Mouse (Mus musculus) intestine, postnatal 0 days (tissue): Measurements from ENCODE around the gene Olfr736. TPM values are rescaled to one million over a fixed set of nuclear protein-coding genes. Genes with fewer than 3 reads are reported as not detected.

Experiments
- ATAC-seq: fragments of 200-750 bp; cut with Nextera tagmentation; 2 replicates; pipeline ENCODE4 v1.8.0; 2017; ENCODE audit warnings: mild to moderate bottlenecking, moderate TSS enrichment, moderate library complexity
- H3K27ac ChIP-seq: fragments of 300-500 bp; sonication (generic); 2 replicates; pipeline ENCODE4 v1.5.1; 2014; ENCODE audit warnings: mild to moderate bottlenecking, low read depth, low read length, moderate library complexity
- H3K27me3 ChIP-seq: fragments of 300-500 bp; sonication (generic); replicated peaks from 2 replicates; pipeline ENCODE4 v1.6.1; 2014; ENCODE audit warnings: low read length, mixed read lengths; ENCODE audit not compliant: control insufficient read depth, insufficient read depth
- H3K36me3 ChIP-seq: fragments of 300-500 bp; sonication (generic); 2 replicates; pipeline ENCODE4 v1.6.1; 2014; ENCODE audit warnings: mild to moderate bottlenecking, moderate library complexity; ENCODE audit not compliant: control insufficient read depth, insufficient read depth
- H3K4me1 ChIP-seq: fragments of 300-500 bp; sonication (generic); replicated peaks from 2 replicates; pipeline ENCODE4 v1.6.1; 2014; ENCODE audit warnings: antibody characterized with exemption, low read length, mixed read lengths; ENCODE audit not compliant: control insufficient read depth, insufficient read depth
- H3K4me2 ChIP-seq: fragments of 300-500 bp; sonication (generic); replicated peaks from 2 replicates; pipeline ENCODE4 v1.6.1; 2014; ENCODE audit warnings: low read depth, mild to moderate bottlenecking, moderate library complexity
- H3K4me3 ChIP-seq: fragments of 300-500 bp; sonication (generic); 2 replicates; pipeline ENCODE4 v1.5.1; 2014; ENCODE audit warnings: low read depth, low read length
- H3K9ac ChIP-seq: fragments of 300-500 bp; sonication (generic); 2 replicates; pipeline ENCODE4 v1.6.1; 2014; ENCODE audit warnings: mild to moderate bottlenecking, low read depth, low read length
- H3K9me3 ChIP-seq: fragments of 300-500 bp; sonication (generic); 2 replicates; pipeline ENCODE4 v1.6.1; 2016; ENCODE audit warnings: mixed run types; ENCODE audit not compliant: control insufficient read depth
- CTCF ChIP-seq: sonication (generic); IDR thresholded peaks from 2 replicates; pipeline ENCODE4 v1.5.1; 2016; ENCODE audit warnings: low read depth, mild to moderate bottlenecking, control low read depth, antibody characterized with exemption, moderate library complexity
- WGBS: fragments of 180-500 bp; shearing (Covaris S2); extraction: QIAGEN DNeasy Blood & Tissue Kit; methylation state at CpG from one replicate; pipeline ENCODE4 v1.1.7; 2014; 5-methylcytosine and 5-hydroxymethylcytosine counted together
- polyA plus RNA-seq: library from polyadenylated mRNA; unstranded; fragments of >200 nt; fragmentation: Nextera tagmentation; extraction: Ambion mirVana; gene quantifications from 2 replicates; pipeline ENCODE4 v1.2.1, GENCODE M21; 2015

Olfr736 gene
- polyA plus RNA-seq, 1 experiment from 2014 or later, result not detected

DNA sequence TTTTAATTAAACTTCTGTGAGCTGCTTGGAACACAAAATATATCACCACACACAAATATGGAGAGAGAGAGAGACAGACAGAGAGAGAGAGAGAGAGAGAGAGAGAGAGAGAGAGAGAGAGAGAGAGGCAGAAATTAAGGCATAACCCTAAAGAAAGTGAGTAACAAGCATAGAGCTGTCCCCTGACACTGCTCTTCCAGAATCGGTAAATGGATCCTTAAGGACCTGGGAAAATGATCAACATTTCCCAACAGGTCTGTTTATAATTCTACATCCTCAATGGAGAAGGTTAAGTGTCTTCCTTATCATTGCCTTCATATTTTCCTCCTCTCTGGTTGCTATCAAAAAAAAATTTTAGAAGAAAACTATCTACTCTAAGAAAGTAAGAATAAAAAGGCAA, 26.3 kb downstream of the Olfr736 start, which contains the start of gene Olfr738:
Gene Olfr738, plus strand, starts transcription at position 301 of the 400 bp plus-strand sequence.
- no peaks in the 10 kb centered on the region for H3K36me3 ChIP-seq
- 68% methylated on average over 1 of the region's 1 CpGs for WGBS
- no peaks in the 10 kb centered on the region for H3K4me1 ChIP-seq
- H3K27ac ChIP-seq, result no peak within 1 kb of the TSS
- TF ChIP-seq CTCF, result no peak
- H3K9me3 ChIP-seq, result no peaks in the 10 kb centered on the region
- no peak for ATAC-seq
- no peak within 1 kb of the TSS for H3K4me3 ChIP-seq
- no peak within 1 kb of the TSS for H3K9ac ChIP-seq
- no peak within 1 kb of the TSS for H3K4me2 ChIP-seq
- H3K27me3 ChIP-seq, result no peaks in the 10 kb centered on the region

DNA sequence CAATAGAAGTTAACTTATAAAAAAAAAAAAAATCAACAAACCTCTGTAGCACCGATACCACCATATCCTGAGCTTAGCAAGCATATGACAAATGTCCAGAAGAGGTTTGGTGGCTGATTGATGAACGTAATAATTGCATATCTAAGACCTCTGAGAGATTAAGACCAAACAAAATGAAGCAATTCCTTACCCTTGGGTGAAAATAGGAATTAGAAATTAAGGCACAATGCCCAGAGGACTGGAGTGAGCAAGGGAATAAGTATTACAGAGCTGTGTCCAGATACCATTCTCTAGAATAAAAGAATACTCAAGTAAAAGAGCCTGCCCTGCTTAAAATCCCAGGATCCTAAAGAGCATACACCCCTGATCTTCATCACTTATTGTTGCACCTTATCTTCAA, 37.4 kb downstream of the Olfr736 start, which contains the start of gene Olfr739:
Gene Olfr739, plus strand, starts transcription at position 301 of the 400 bp plus-strand sequence.
- no peak within 1 kb of the TSS for H3K4me3 ChIP-seq
- H3K4me2 ChIP-seq, result no peak within 1 kb of the TSS
- ATAC-seq, result no peak
- no peaks in the 10 kb centered on the region for H3K9me3 ChIP-seq
- 57% methylated on average over 2 of the region's 2 CpGs for WGBS
- H3K27me3 ChIP-seq, result no peaks in the 10 kb centered on the region
- no peaks in the 10 kb centered on the region for H3K4me1 ChIP-seq
- no peak for TF ChIP-seq CTCF
- no peak within 1 kb of the TSS for H3K9ac ChIP-seq
- no peaks in the 10 kb centered on the region for H3K36me3 ChIP-seq
- H3K27ac ChIP-seq, result no peak within 1 kb of the TSS

Other genes with a start within 250 kb of the Olfr736 start
- gene Olfr728, start 238.5 kb upstream of the Olfr736 start, polyA plus RNA-seq, result not detected in 2 replicates
- gene Olfr729, start 228.3 kb upstream of the Olfr736 start, polyA plus RNA-seq, result not detected in 2 replicates
- not detected in 2 replicates for gene Olfr730, start 193.0 kb upstream of the Olfr736 start, polyA plus RNA-seq
- gene Olfr731, start 139.3 kb upstream of the Olfr736 start, polyA plus RNA-seq, result not detected in 2 replicates
- not detected in 2 replicates for gene Olfr732, start 97.0 kb upstream of the Olfr736 start, polyA plus RNA-seq
- gene Olfr733, start 79.6 kb upstream of the Olfr736 start, polyA plus RNA-seq, result not detected in 2 replicates
- gene Olfr734, start 54.4 kb upstream of the Olfr736 start, polyA plus RNA-seq, result not detected in 2 replicates
- not detected in 2 replicates for gene Olfr735, start 32.3 kb upstream of the Olfr736 start, polyA plus RNA-seq
- 0.07 and 0.08 TPM in 2 replicates for gene Tlr11, start 23.2 kb upstream of the Olfr736 start, polyA plus RNA-seq
- not detected in 2 replicates for gene Olfr738, start 26.4 kb downstream of the Olfr736 start, polyA plus RNA-seq
- not detected in 2 replicates for gene Olfr739, start 37.5 kb downstream of the Olfr736 start, polyA plus RNA-seq
- gene Olfr740, start 64.4 kb downstream of the Olfr736 start, polyA plus RNA-seq, result not detected in 2 replicates
- not detected in 2 replicates for gene Olfr741, start 91.6 kb downstream of the Olfr736 start, polyA plus RNA-seq
- gene Olfr742, start 122.4 kb downstream of the Olfr736 start, polyA plus RNA-seq, result not detected in 2 replicates
- not detected in 2 replicates for gene Olfr743, start 140.7 kb downstream of the Olfr736 start, polyA plus RNA-seq
- gene Olfr744, start 233.7 kb downstream of the Olfr736 start, polyA plus RNA-seq, result not detected in 2 replicates